Mouse (Mus musculus): Measurements from ENCODE around the gene Gm21976.

DNA sequence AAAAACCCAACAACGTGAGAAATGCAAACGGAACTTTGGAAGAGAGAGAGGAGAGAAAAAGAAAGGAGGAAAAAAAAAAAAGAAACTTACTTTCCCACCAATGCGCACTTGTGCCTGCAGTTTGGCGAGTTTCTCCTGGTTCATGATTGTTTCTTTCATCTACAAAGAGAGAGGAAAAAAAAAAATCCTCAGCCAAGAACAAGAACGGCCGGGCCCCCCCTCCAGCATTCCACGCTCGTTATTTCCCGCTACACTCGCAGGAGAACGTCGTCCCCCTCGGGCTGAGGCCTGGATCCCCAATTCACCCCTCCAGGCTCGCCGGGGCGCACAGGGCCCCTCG lies 36.4 kb downstream of the Gm21976 start:
- TF ChIP-seq GATA1 (IDR thresholded peaks at IDR 0.05; ENCODE audit: borderline replicate concordance, low read length) (no peak), POLR2AphosphoS5 (IDR thresholded peaks at IDR 0.05; ENCODE audit: insufficient replicate concordance, low read depth, low read length) (no peak)
